Mouse (Mus musculus) layer of hippocampus, postnatal 14 days (tissue): ENCODE measurements around the gene Rtl1. TPM values are rescaled to one million over a fixed set of nuclear protein-coding genes. Genes with fewer than 3 reads are reported as not detected.

Source experiments
- DNase-seq, 2 experiments: peaks; one replicate each; pipeline ENCODE4 v3.0.0; 2021 to 2022; ENCODE audit warnings: low spot score in 2 of 2, mixed read lengths in 1 of 2
- total RNA-seq, 2 experiments: library from RNA; stranded (reverse); gene quantifications; 2 replicates each; pipeline ENCODE4 v1.2.3; 2021

The Rtl1 gene
- total RNA-seq, 2 experiments from 2014 or later: 0.05 to 0.14 TPM

GRCm38 (mm10) chr12:109582185-109582584 is 17.9 kb downstream of the Rtl1 start:
- no peak for DNase-seq

GRCm38 (mm10) chr12:109572259-109572658 is 27.9 kb downstream of the Rtl1 start:
- DNase-seq: no peak

- DNase-seq: no peak
These were observed 39.9 kb downstream of the Rtl1 start for GRCm38 (mm10) chr12:109560111-109560695.

GRCm38 (mm10) chr12:109558891-109559487 is 41.1 kb downstream of the Rtl1 start:
- no peak for DNase-seq

- no peak for DNase-seq
These were observed 41.8 kb downstream of the Rtl1 start for GRCm38 (mm10) chr12:109558226-109558824.

GRCm38 (mm10) chr12:109555837-109556409 is 44.2 kb downstream of the Rtl1 start:
- no peak for DNase-seq

- no peak for DNase-seq
These were observed 46.6 kb downstream of the Rtl1 start for GRCm38 (mm10) chr12:109553568-109553967.

- DNase-seq: no peak
These were observed 47.2 kb downstream of the Rtl1 start for GRCm38 (mm10) chr12:109552754-109553525.

GRCm38 (mm10) chr12:109551771-109552170 is 48.4 kb downstream of the Rtl1 start:
- no peak for DNase-seq

GRCm38 (mm10) chr12:109547085-109547484 is 53.0 kb downstream of the Rtl1 start:
- no peak for DNase-seq

GRCm38 (mm10) chr12:109545875-109546732 is 54.0 kb downstream of the Rtl1 start:
- no peak for DNase-seq

- DNase-seq: no peak
These were observed 56.7 kb downstream of the Rtl1 start for GRCm38 (mm10) chr12:109543281-109543923.

- DNase-seq: peak; percentile 74 to 83
These were observed 57.4 kb downstream of the Rtl1 start for GRCm38 (mm10) chr12:109542635-109543249.

GRCm38 (mm10) chr12:109542011-109542410 is 58.1 kb downstream of the Rtl1 start:
- peak in 1 of 2 experiments; percentile 19 for DNase-seq

- no peak for DNase-seq
These were observed 58.6 kb downstream of the Rtl1 start for GRCm38 (mm10) chr12:109541540-109541899.

- DNase-seq: peak; percentile 47 to 74
These were observed 59.2 kb downstream of the Rtl1 start for GRCm38 (mm10) chr12:109540739-109541539.

- DNase-seq: peak in 1 of 2 experiments; percentile 10
These were observed 60.2 kb downstream of the Rtl1 start for GRCm38 (mm10) chr12:109539950-109540349.
